Mouse (Mus musculus) MEL (cell line): ENCODE data around the gene Fen1.

Experiments
- CHD1 ChIP-seq: IDR thresholded peaks from 2 replicates; pipeline ENCODE4 v1.6.1; 2012; ENCODE audit warnings: low read depth, mild to moderate bottlenecking, inconsistent platforms, low read length, improper control_type of control experiment
- CHD2 ChIP-seq: IDR thresholded peaks from 2 replicates; pipeline ENCODE4 v1.6.1; 2011; ENCODE audit warnings: low read length, improper control_type of control experiment
- CTCF ChIP-seq, 3 experiments: IDR thresholded peaks in 2 of 3; conservative IDR thresholded peaks in 1 of 3; 2 replicates each; pipeline ENCODE4 v1.5.1; 2011 to 2012; ENCODE audit warnings: low read length in 3 of 3, low read depth in 2 of 3, mild to moderate bottlenecking in 2 of 3, improper control_type of control experiment in 1 of 3, inconsistent platforms in 1 of 3, mixed read lengths in 1 of 3, moderate library complexity in 1 of 3; ENCODE audit not compliant: control insufficient read depth in 1 of 3, insufficient read depth in 1 of 3, poor library complexity in 1 of 3, severe bottlenecking in 1 of 3
- EP300 ChIP-seq, 2 experiments: IDR thresholded peaks; 2 replicates each; pipeline ENCODE4 v1.6.1; 2011; ENCODE audit warnings: improper control_type of control experiment in 2 of 2, low read length in 2 of 2, low read depth in 1 of 2, mild to moderate bottlenecking in 1 of 2
- SMC3 ChIP-seq: IDR thresholded peaks from 2 replicates; pipeline ENCODE4 v1.6.1; 2011; ENCODE audit warnings: low read depth, low read length, improper control_type of control experiment

- peak; percentile 69 to 89 (median 72) for TF ChIP-seq CTCF (IDR thresholded peaks at IDR 0.05 in 2 of 3, conservative IDR thresholded peaks at IDR 0.05 in 1 of 3; ENCODE audit: control insufficient read depth in 1 of 3, insufficient read depth in 1 of 3, low read depth in 2 of 3, low read length in 3 of 3, poor library complexity in 1 of 3, severe bottlenecking in 1 of 3)
- TF ChIP-seq CHD2 = no peak
- TF ChIP-seq SMC3 = peak; percentile 33
- no peak for TF ChIP-seq CHD1
- TF ChIP-seq EP300 (IDR thresholded peaks at IDR 0.05; ENCODE audit: low read depth in 1 of 2, low read length in 2 of 2) = no peak
Measured at GRCm38 (mm10) chr19:10219108-10219507, 15.1 kb upstream of the Fen1 start.
